Mouse (Mus musculus): ENCODE measurements at regions not wholly inside any gene's neighbourhood (a gene's known extent, or its start where the extent isn't known, plus 50 kb on each side); places are given as distances from the start of the nearest gene placed in this dataset.

DNA sequence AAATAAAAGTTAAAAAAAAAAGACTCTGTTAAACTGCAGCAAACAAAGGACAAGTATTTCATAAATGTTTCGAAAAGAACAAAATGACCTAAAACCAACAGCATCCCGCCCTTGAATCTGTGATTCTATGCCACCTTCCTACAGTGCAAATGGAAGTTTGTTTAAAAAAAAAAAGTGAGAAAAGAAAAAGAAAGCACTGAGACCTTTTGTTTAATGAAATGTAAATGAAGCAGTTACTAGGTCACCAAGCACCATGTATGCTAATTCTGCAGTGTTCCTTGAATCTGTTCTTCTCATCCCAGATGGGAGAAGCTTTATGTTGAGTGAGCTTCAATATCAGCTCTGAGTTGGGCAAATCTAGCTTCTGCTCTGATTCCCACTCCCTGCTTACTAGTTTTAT, 64.8 kb downstream of the Dnajb9 start:
- DNase-seq: no peak

- no peak for DNase-seq
These were observed 71.1 kb downstream of the Dnajb9 start for GRCm38 (mm10) chr12:44139026-44139425.

GRCm38 (mm10) chr12:44128874-44129273, 81.3 kb downstream of the Dnajb9 start:
- DNase-seq: no peak

DNA sequence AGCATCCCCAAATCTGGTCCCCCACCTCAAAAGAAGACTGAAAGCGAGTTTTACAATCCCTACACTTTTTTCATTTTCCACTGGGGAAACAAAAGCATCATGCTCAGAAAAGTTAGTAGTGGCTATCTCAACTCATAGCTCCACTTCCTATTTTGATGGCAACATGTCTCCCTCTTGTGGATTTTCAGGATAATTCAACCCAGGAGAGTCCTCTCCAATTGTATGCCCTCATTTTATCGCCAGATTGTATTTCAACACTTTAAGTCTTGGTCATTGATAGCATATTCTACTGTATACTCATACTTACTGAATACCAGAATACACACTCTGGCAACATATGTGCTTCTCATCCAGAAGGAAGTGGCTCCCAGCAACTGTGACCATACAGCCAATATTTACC, 105.0 kb downstream of the Dnajb9 start:
- peak; percentile 13 to 45 for DNase-seq

GRCm38 (mm10) chr12:44099188-44099587, 110.9 kb downstream of the Dnajb9 start:
- no peak for DNase-seq

GRCm38 (mm10) chr12:44071766-44072165, 138.4 kb downstream of the Dnajb9 start:
- DNase-seq: no peak

GRCm38 (mm10) chr12:44056493-44057163, 153.5 kb downstream of the Dnajb9 start:
- DNase-seq: no peak

- DNase-seq: no peak
These were observed 164.3 kb downstream of the Dnajb9 start for GRCm38 (mm10) chr12:44045806-44046205.

GRCm38 (mm10) chr12:44044388-44045105, 165.6 kb downstream of the Dnajb9 start:
- peak; percentile 53 to 65 for DNase-seq

DNA sequence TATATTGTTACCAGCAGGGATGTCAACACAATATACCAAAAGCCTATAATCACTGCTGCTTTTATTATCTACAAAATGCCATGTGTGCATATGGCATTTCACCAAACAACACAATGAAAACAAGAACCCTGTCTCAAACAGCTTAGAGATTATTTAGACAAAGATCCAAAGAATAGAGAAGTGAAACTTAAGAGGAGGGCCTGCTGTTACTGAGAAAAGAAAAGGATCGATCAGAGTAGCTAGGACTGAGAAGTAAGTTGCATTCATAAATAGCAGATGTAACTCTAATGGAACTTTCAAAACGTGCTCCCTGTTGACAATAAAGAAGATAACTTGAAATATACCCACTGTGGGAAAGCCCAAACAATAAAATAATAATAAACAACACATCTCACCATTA, 203.3 kb downstream of the Dnajb9 start:
- no peak for DNase-seq

DNA sequence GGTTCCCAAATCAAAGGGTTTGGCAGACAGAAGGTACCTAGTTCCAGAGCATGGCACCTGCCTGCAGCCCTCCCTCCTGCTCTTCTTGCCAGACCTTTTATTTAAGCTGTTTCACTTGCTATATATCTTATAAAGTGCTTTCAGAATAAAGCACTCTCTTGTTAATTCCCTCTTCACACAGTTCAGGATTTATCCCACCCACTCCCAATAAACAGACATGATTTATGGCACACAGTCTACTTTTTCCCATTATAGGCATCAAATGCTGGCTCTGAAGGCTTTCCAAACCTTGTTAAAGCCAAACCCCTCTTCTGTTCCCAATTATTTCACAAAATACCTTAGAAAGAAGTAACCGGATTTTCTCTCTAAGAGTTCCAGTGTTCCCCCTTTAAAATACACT, 226.6 kb downstream of the Dnajb9 start:
- no peak for DNase-seq

DNA sequence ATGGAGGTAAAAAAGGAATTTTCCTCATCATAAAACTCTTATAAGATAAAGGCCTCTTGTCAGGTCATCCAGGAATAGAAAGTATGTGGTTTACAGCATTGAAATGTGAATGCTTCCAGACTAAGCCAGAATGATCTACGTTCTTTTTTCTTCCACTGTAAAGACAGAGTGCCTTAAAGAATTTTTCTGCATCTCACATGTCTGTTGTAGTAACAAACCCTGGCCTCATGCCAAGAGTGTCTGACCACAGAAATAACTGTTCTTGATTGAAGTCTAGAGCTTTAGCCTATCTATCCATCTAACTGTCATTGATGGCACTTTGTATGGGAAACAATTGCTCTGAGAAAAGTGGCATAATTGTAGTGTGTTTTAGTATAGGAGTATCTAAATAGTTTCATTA, 246.2 kb downstream of the Dnajb9 start:
- peak; percentile 40 to 42 for DNase-seq

DNA sequence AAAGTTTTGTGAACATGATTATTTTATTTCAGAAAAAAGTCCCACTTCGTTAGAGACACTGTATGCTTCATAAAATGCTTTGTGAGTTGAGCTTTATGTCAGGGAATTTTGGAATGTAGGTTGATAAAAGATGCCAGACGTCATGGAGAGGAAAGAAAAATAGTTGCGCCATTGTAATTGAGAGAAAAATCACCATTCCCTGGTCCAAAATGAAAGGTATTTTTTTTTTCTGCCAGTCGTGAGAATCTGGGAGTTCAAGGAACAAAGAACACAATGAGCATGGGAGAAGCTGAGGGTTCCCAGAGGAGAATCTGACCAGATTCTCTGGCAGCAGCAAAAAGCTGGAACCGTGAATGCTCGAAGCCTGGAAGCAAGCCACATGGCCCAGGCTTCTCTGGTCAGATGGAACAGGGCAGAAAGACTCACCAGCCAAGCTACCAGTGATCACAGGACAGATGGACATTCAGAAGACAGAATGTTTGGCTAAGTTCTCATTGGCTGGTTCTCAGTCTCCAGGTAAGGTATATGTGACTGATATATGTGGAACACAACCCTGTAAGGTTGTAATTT, 247.5 kb downstream of the Dnajb9 start:
- peak; percentile 94 to 95 for DNase-seq

GRCm38 (mm10) chr12:43924228-43924627, 285.9 kb downstream of the Dnajb9 start:
- no peak for DNase-seq

DNA sequence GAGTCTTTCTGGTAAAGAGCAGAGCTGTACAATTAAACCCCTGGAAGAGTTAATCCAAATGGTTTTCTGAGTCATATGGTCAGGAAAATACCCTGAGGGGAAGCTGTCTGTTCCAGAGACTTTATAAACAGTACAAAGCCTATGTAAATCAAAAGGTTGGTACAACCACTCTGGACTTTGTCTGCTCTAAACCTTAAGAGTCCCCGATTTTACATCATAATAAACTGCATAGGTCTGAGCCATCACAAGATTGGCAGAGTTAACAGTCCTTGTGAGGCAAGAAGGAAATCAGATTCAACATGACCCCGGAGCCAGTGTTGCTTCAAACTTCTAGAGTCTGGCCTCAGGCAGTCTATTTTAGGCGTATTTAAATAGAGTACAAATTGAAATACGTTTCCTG, 289.7 kb downstream of the Dnajb9 start:
- no peak for DNase-seq

DNA sequence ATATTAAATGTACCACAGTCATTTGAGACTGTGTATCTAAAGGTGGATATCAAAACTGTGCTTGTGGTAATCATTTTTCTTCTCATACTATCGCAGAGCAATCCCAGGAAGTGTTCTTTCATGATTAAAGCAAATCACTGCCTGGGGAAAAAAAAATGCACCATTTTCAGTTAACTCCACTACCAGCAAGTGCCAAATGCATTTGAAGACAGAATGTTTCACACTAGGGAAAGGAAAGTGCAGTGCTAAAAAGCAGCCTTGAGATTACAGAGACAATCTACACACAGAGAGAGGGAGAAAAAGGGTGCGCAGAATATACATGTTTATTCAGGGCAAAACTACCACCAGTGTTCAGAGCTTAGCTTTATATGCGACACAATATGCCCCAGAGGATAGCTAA, 291.0 kb downstream of the Dnajb9 start:
- no peak for DNase-seq

DNA sequence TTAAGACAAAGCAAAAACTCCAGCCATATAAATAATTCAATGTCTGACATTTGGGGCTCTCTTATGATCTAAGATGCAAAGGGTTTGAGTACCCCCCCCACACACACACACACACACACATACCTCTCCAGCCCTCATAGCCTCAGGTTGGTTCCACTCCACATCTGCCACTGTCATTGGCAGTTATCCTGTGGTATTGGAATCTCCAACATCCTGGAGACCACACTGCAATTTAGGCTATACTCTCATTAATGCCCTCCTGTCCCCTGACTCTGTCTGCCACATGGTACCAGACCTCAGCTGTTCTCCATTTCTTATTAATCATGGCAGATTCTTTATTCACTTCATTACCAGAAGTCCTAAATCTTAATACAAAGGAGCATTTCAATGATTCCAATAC, 293.3 kb downstream of the Dnajb9 start:
- DNase-seq: no peak

- no peak for DNase-seq
These were observed 310.9 kb downstream of the Dnajb9 start for GRCm38 (mm10) chr12:43899273-43899672.

- DNase-seq: peak in 1 of 2 experiments; percentile 6
These were observed 324.5 kb downstream of the Dnajb9 start for GRCm38 (mm10) chr12:43885596-43885995.

- DNase-seq: no peak
These were observed 349.6 kb downstream of the Dnajb9 start for GRCm38 (mm10) chr12:43860479-43860878.

GRCm38 (mm10) chr12:43856370-43856769, 353.8 kb downstream of the Dnajb9 start:
- no peak for DNase-seq

GRCm38 (mm10) chr12:43852246-43852645, 357.9 kb downstream of the Dnajb9 start:
- DNase-seq: no peak

DNA sequence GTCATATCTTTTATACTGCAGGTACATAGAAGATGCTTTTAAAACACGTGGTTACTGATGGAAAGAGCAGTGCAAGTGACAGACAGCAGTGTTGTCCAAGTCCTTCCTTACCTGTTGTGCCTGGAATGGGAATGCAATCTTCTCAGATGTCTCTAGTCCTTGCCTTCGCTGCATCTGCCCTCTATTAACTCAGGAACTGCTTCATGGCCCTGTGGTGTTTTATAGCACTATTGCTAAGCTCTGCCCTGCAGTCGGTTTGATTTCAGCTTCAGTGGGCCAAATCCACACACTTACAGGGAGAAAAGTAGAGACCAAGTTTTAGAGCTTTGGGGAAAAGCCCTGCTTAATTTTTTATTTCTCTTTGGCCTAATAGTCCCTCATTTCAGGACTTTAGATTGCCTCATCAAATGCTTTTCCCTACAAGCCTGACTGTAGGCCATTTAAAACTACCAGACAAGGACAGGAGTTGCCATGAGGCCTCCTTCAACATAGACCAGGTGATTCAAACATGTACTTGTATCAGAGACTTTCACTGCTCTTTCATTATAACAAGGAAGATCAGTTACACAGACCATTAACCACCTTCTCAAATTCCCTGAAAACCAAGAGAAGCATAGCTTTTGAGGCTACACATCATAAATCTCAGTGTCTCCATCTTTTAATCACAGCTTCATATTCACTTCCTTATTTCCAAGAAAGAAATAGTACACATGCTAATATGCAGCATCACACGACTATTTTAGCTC, 358.7 kb downstream of the Dnajb9 start:
- no peak for DNase-seq
